Mouse (Mus musculus): Measurements from ENCODE around the gene Pmepa1.

The Pmepa1 gene

GRCm38 (mm10) chr2:173276409-173276808, at the start of gene Pmepa1:
Pmepa1 (minus strand) TSS chr2:173276533.
- DNase-seq (ENCODE audit: low spot score), result peak; percentile 93

DNA sequence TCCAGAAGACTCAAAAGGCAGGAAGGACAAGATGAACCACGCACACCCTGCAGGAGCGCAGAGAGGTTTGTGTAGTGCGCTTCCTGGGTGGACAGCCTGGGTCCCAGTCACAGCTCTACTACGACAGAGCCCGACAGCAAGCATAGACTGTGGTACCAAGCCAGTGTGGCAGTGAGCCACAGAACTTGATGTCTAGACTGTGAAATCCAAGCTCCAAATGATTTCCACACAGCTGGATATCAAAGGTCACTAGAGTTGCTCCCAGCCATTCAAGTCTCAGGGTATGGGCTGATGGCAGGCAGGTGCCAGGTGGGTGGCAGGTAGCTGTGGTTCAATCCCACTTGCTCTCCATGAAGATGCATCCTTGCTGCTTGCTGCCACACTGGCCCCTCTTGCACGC, 45.4 kb upstream of the Pmepa1 start:
- no peak for DNase-seq (ENCODE audit: low spot score)

DNA sequence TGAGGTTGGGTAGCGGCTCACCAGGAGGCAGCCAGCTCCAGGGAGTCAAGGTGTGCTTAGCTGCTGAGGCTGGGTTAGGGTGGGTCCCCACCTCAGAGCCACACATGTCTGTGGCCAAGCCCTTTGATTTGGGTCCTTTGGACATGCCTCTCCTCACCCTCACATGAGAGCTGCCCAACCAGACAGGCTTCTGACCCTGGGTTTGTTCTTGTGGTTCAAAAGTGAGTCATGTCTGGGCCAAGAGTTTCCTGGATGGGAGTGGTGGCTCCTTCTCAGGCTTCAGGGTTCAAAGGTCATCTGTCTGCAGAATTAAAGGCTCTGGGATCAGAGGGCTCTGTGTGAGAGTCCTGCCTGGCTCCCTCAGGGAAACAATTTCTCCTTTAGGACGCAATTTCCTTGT, 44.9 kb upstream of the Pmepa1 start:
- DNase-seq (ENCODE audit: low spot score), result no peak

DNA sequence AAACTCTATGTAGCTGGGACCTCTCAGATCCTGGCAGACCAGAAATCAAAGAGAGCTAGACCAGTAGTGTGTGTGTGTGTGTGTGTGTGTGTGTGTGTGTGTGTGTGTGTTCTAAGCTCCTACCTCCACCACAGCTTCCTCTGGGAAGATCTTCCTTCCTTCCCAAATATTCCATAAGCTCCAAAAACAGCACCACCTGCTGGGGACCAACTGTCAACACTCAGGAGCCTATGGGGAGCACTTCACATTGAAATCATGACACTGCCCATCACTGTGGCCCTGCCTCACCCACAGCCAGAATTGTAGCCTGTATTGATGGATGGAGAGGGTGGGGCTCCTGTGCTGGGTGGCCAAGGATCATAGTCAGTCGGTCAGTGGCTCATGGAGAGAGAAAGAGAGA, 38.0 kb upstream of the Pmepa1 start:
- no peak for DNase-seq (ENCODE audit: low spot score)

DNA sequence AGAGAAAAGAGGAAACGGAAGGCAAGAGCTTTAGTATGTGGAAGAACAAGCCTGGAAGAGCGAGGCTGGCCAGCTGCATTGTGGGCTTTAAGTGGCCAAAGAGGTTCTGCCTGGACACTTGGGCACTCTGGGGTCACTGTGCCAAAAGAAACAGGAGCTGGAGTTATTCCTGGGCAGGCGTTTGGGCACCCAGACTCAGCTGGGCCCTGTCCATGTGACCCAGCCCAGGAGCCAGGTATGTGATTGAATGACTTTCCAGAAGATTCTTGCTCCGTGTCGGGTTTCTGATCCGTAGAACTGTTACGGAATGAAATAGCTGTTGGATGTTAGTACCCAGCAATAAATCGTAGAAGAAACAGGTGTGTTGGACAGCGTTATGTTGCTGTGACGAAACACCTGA, 32.2 kb upstream of the Pmepa1 start:
- DNase-seq (ENCODE audit: low spot score), result no peak

DNA sequence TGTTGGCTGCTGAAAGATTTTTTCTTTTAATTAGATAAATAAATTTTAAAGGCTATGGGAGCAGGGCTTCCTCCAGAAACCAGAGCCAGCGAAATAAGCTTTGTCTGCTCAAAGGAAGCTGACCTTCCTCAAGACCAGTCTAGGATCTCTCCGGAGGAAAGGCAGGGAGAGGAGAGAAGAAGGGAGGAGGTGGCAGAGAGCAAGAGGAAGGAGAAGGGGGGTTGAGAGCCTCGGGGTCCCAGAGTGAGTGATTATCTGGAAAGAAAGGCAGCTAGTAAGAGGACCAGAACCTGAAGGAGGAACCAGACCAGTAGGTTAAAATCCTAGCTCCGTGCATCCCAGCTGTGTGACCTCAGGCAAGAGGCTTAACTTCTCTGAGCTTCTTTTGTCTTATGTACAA, 31.7 kb upstream of the Pmepa1 start:
- DNase-seq (ENCODE audit: low spot score), result no peak

DNA sequence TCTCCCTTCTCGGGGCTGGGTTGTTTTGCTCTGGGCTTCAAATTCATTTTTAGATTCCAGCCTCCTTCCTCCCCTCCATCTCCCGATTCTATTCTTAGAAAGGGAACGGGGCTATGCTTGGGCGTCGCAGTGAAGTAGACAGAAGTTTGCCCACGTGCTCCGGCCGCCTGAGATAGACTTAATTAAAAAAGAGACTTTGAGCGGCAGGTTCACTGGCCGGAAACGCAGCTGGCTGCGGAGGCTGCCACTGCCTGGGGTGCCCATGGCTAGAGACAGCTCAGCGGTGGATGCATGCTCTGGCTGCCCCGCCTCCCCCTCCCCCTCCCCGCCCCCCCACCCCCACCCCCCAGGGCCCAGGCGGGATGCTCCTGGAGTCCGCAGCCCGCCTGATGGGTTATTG, 31.2 kb upstream of the Pmepa1 start:
- peak; percentile 22 for DNase-seq (ENCODE audit: low spot score)

GRCm38 (mm10) chr2:173306734-173307525, 30.6 kb upstream of the Pmepa1 start:
- DNase-seq (ENCODE audit: low spot score), result peak; percentile 72

DNA sequence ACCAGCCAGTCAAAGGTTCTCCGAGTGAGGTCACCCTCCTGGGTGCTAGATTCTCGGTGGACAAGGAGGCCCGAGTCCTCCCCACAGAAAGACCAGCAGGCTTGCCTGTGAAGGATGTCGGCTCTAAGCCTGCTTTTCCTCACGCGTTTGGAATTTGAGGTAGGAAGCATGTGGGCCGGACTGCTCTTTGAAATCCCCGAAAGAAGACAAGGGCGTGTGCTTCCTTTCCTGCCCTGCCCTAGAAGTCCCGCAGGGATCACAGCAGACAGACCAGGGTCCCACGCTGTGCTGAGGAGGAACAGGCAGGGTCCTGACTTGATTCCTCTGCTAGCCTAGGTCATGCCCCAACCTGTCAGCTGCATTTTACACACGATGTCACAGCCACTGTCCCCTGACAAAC, 28.7 kb upstream of the Pmepa1 start:
- no peak for DNase-seq (ENCODE audit: low spot score)

DNA sequence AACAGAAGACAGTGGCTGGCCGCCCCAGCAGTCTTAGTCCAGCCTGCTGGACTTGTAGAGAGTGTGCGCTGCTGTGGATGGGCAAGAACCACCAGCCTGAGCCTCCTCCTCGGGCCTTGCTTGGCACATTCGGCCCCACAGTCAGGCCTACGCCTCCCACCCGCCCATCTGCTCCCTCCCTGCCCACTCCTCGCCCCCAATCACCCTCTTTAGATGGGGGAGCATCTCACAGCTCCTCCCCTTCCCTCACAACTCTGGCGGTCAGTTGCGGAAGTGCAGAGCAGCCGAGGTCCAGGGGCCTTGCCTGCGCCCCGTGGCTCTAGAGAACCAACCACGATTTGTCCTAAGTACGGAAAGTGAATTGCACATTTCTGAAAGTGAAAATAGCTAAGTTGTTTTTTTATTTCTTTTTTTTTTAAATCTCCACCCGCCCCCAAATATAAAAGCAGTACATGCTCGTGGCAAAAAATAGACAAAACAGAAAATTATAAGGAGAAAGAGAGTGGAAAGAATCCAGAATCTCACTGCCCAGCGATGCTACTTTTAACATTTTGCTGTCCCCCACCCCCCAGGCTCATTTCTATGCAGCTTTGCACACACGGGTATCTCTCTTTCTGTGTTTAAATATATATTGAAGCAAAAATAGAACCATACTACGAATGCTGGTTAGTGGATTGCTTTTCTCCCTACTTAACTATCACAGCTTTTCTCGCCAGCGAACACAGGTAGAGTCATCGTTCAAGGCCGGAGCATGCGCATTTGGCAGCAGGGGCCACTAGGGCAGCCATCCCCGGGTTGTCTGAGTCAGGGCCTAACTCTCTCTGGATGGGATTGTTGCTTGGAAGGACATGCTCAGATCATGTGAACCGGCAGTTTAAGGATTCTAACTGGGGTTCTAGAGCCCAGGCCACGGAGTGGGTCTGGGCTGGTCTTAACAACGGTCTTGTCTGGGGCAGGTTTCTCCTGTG, 24.6 kb upstream of the Pmepa1 start:
- peak; percentile 47 for DNase-seq (ENCODE audit: low spot score)

GRCm38 (mm10) chr2:173296408-173296807, 20.1 kb upstream of the Pmepa1 start:
- no peak for DNase-seq (ENCODE audit: low spot score)

DNA sequence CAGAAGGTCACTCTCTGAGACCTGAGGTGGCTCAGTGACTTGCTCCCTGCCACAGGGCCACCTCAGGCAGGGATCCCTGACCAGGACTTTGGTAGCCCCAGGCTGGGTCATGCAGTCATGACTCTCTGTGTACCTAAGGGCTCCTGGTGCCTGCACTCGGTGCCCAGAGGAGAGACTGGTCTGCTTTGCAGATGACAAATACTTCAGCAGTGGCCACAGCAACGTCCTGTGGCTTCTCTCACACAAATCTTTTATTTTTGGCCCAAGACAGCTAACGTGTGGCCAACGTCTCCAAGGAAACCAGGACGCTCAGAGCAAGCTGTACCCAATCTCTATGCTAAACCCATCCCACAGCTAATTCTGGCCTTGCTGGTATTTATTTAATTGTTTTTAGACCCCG, 16.7 kb upstream of the Pmepa1 start:
- DNase-seq (ENCODE audit: low spot score), result no peak

GRCm38 (mm10) chr2:173292551-173292950, 16.2 kb upstream of the Pmepa1 start:
- no peak for DNase-seq (ENCODE audit: low spot score)

- no peak for DNase-seq (ENCODE audit: low spot score)
Observed at GRCm38 (mm10) chr2:173290981-173291380, 14.6 kb upstream of the Pmepa1 start.

DNA sequence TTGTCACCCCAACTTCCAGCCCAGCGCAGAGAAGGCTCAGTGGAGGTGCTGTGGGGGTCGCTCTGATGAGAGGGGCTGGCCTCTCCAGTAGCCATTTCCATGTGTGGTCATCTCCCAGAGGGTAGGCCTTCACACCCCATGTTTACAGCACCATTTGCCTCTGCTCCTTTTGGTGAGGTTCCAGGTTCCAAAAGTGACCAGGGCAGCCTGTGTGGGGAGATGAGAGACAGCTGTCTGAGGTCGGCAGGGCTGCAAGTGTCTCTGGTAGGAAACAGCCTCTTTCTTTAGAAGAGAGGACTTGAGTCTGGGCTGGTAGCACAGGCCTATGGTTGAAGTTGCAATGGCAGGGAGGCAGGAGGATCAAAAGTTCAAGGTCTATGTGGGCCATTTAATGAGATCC, 13.6 kb upstream of the Pmepa1 start:
- no peak for DNase-seq (ENCODE audit: low spot score)

DNA sequence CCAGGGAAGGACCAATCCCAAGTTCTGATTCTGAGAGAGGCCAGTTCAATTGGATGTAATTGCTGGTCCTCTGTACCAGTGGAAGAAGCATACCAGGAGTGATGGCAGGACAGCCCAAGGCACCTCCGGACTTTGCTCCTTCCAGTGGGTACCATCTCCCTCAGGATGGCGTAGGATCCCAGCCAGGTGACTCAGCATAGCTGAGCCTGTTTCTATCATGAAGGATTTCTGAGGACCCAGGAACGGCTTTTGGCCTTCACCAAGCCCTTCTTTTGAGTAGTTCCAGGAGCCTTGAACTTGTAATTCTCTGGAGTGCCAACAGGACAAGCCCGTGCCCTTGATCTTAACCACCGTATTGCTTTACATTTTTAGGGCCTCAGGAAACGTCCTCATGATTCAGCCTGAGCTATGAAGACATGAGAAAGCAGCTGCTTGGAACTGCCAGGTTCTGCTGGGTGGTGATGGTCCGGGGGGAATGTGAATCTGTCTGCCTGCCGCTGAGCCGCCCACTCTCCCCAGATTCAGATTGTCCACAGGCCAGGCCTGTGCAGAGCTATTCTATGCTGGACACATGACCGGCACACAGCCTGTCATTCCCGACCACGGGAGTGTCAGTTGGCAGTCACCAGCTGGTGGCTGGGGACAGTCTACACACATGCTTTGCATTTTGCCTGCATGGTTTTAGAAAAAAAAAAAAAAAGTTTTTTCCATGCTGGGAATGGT, 9.6 kb upstream of the Pmepa1 start:
- DNase-seq (ENCODE audit: low spot score), result no peak

GRCm38 (mm10) chr2:173284771-173285170, 8.4 kb upstream of the Pmepa1 start:
- no peak for DNase-seq (ENCODE audit: low spot score)

DNA sequence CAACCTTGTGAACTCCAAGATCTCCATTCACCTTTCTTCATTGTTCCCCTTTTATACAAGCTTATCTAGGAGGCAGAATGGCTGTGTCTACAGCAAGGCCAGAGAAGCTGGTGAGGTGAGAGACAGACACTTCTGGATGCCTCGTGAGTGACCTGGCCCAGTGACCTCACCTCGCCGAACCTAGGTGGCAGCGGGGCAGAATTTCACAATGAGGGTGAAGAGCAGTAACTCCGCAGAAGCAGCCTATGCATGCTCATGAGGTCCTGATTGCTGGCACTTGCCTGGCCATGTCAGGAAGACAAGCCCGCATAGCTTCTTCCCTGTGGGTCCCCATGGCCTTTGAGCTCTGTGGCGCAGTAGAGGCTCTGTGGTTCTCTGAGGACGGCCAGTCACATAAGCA, 5.9 kb upstream of the Pmepa1 start:
- DNase-seq (ENCODE audit: low spot score), result no peak

- no peak for DNase-seq (ENCODE audit: low spot score)
Observed at GRCm38 (mm10) chr2:173281021-173281937, 4.9 kb upstream of the Pmepa1 start.

GRCm38 (mm10) chr2:173278846-173279580, 2.7 kb upstream of the Pmepa1 start:
- no peak for DNase-seq (ENCODE audit: low spot score)

- DNase-seq (ENCODE audit: low spot score), result peak; percentile 41
Observed at GRCm38 (mm10) chr2:173276859-173277258, 526 bp upstream of the Pmepa1 start.
